Mouse (Mus musculus) embryo, embryonic 10 days (tissue): ENCODE measurements at regions not wholly inside any gene's neighbourhood (a gene's known extent, or its start where the extent isn't known, plus 50 kb on each side); places are given as distances from the start of the nearest gene placed in this dataset.
A peak's percentile ranks its signal among the peaks of the same experiment; 100 is the strongest.

Source experiments
- DNase-seq: peaks from one replicate; pipeline ENCODE4 v3.0.0-alpha.2; 2015; ENCODE audit warnings: low spot score

DNA sequence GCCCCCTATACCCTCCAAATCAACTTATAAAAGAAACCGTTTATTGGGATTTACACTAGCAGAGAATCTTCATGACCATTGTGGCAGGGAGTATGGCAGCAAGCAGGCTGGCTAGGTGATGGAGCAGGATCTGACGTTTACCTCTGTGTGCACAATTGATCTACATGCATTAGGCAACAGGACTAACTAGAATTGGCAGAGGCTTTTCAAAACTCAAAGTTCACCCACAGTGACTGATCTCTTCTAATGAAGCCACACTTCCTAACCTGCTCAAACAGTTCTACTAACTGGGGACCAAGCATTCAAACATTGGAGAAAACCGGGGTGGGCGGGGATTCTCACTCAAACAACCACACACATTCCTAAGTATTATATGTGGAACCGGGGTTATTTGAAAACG is 1382.9 kb upstream of the Tenm2 start:
- no peak for DNase-seq

GRCm38 (mm10) chr11:38600971-38601370 is 1365.2 kb upstream of the Tenm2 start:
- DNase-seq = no peak

GRCm38 (mm10) chr11:38568515-38568914 is 1332.8 kb upstream of the Tenm2 start:
- no peak for DNase-seq

- DNase-seq = peak; percentile 59
These were observed 1308.1 kb upstream of the Tenm2 start for GRCm38 (mm10) chr11:38543893-38544292.

- DNase-seq = no peak
These were observed 1304.3 kb upstream of the Tenm2 start for GRCm38 (mm10) chr11:38540097-38540496.

- no peak for DNase-seq
These were observed 1296.5 kb upstream of the Tenm2 start for GRCm38 (mm10) chr11:38532282-38532681.

- DNase-seq = no peak
These were observed 1273.9 kb upstream of the Tenm2 start for GRCm38 (mm10) chr11:38509676-38510075.

- no peak for DNase-seq
These were observed 1228.5 kb upstream of the Tenm2 start for GRCm38 (mm10) chr11:38464239-38464596.

- DNase-seq = no peak
These were observed 1227.9 kb upstream of the Tenm2 start for GRCm38 (mm10) chr11:38463568-38464238.

DNA sequence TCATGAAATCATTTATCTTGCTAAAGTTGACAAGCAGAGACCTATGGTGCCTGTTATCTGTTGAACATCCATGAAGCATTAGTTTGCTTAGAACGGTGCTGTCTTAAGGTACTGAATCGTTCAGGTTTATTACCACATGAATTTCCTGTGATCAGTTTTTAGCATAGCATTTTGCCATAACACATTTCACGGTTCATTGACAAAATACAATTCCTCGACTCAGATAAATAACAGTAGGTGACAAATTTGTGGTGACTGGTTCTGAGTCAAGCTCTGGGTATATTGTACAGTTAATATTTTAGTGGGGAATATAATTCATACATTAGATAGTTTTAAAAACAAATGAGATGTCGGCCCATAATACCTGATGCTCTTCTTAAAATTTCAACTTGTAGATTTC is 1207.5 kb upstream of the Tenm2 start:
- no peak for DNase-seq

DNA sequence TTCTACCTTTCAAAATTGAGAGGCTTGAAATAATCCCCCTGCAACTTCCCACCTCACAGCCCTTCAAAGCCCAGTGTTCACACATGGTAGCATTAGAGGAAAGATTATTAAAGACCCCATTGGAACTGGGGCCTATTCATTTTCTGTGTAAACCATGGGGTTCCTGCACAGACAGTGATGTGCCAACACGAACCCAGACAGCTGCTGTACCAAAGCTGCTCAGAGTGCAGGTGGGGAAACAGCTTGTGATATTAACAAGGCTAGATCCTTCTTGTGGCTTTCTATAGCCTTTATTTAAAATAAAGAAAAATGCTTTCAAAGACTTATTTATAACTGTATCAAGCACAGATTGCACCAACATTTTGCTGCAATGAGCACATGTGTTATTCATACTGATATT is 1174.5 kb upstream of the Tenm2 start:
- DNase-seq = no peak

DNA sequence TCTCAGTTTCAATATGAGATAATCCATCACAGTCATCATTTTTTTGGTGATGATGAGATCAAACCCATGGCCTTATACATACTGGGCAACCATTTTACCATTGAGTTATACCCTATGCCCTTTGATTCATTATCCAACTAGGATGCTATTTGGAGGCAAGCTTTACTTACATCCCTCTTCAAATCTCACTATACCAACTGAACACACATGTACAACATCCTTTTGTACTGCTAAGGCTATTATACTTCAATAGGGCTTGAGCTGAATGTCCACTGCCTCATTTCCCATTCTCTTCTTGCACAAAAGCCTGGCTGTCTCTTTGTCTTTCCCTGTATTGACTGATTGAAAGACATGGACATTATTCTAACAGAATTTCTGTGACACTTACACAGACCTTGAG is 1162.0 kb upstream of the Tenm2 start:
- peak; percentile 26 for DNase-seq

DNA sequence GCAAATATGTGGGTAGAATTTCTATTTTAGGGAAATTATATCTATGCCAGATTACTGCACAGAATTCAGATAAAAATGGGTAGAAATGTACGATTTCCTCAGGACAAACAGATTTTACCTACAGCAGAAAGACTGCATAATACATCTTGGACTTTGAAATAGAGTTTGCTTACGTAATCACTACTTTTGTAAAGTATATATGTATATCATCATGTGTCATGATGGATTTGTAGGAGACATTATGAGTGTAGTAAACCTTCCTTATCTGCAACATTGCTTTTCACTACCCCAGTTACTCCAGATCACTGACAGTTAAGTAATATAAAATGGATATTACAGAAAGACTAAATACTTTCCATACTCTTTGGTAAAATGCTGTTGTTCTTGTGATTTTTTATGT is 1151.2 kb upstream of the Tenm2 start:
- DNase-seq = no peak

DNA sequence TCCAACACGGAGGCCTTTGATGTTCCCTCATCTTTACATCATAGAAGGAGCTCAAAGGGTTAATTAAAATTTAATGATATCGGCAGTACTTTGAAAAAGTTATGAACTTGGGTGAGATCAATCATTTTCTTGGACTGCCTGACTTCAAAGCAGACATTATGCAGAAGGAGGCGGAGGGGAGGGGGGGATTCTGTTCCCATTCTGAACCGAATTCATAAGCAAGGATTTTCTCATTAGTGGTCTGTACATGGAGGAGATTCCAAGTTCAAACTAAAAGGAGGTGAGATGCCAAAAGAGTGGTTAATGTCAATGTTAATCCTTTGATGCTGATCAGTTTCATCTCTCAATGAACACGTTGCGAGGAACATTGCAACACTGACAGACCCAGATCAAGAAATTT is 1110.7 kb upstream of the Tenm2 start:
- no peak for DNase-seq

DNA sequence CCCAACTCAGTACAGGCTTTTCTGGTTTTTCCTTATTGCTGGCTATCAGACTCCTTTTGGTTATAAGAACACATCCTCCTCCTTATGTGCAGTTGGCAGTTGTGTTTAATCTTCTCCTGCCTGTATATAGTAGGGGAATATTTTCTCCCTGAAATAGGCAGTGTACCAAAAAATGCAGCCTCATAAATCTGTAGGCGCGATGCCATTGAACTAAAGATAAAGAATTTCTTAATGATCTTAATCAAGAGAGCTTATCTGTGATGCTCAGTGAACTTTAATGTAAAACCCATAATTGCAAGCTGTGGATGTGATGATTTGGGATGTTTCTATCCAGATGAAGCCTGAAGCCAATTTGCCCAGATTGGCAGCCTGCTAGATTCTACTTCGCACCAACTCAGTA is 1099.6 kb upstream of the Tenm2 start:
- DNase-seq = no peak

DNA sequence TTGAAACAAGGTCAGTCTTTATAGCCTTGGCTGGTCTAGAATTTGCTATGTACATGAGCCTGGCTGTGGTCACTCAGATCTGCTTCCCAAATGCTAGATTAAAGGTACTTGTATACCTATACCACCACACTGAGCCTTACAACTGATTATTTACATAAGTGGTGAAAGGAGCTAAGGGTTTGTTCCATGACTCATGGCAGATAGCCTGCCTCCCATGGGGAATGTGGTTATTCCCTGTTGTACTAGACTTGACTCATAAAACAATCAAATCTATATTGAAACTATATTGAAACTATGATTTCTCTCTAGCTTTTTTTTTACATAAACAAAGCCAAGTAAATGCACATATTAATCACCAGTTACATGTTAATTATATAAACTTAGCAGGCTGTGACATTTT is 1061.9 kb upstream of the Tenm2 start:
- DNase-seq = no peak

- DNase-seq = no peak
These were observed 1055.5 kb upstream of the Tenm2 start for GRCm38 (mm10) chr11:38291289-38291688.

DNA sequence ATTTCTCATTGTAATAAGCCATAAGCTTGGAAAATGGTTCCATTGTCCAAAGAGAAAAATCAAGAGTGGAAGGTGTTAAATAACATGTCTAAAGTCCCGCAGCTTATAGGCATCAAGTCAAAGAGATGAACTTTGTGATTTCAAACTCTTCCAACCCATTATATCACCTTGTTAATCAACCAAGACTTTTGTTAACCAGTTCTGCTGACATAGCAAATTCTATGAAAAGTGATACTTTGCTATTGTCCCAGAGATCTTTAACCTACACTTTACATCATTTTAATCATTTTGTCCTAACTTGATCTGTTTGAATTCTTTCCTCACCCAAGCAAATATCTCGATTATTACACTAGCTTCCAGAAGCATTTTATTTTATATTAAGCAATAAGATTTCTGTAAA is 1045.2 kb upstream of the Tenm2 start:
- no peak for DNase-seq
